Mouse (Mus musculus): ENCODE measurements around the gene Myod1.

The Myod1 gene

GRCm38 (mm10) chr7:46376172-46377007, at the start of gene Myod1:
Gene Myod1 (plus strand): TSS chr7:46376474.
- no peak for DNase-seq

GRCm38 (mm10) chr7:46327896-46328295, 48.4 kb upstream of the Myod1 start:
- no peak for DNase-seq

GRCm38 (mm10) chr7:46337397-46337796, 38.9 kb upstream of the Myod1 start:
- DNase-seq = no peak

GRCm38 (mm10) chr7:46339818-46340217, 36.5 kb upstream of the Myod1 start:
- no peak for DNase-seq

- DNase-seq = no peak
Measured at GRCm38 (mm10) chr7:46340295-46340694, 36.0 kb upstream of the Myod1 start.

- DNase-seq = no peak
Measured at GRCm38 (mm10) chr7:46341471-46341870, 34.8 kb upstream of the Myod1 start.

- DNase-seq = no peak
Measured at GRCm38 (mm10) chr7:46347692-46348091, 28.6 kb upstream of the Myod1 start.

GRCm38 (mm10) chr7:46348813-46349212, 27.5 kb upstream of the Myod1 start:
- no peak for DNase-seq

- DNase-seq = no peak
Measured at GRCm38 (mm10) chr7:46350119-46350702, 26.1 kb upstream of the Myod1 start.

GRCm38 (mm10) chr7:46352748-46353147, 23.5 kb upstream of the Myod1 start:
- no peak for DNase-seq

- no peak for DNase-seq
Measured at GRCm38 (mm10) chr7:46353216-46353615, 23.1 kb upstream of the Myod1 start.

GRCm38 (mm10) chr7:46353875-46354274, 22.4 kb upstream of the Myod1 start:
- no peak for DNase-seq

- DNase-seq = no peak
Measured at GRCm38 (mm10) chr7:46361776-46362175, 14.5 kb upstream of the Myod1 start.

- no peak for DNase-seq
Measured at GRCm38 (mm10) chr7:46364154-46364553, 12.1 kb upstream of the Myod1 start.

- DNase-seq = no peak
Measured at GRCm38 (mm10) chr7:46365810-46366209, 10.5 kb upstream of the Myod1 start.

- no peak for DNase-seq
Measured at GRCm38 (mm10) chr7:46371104-46371503, 5.2 kb upstream of the Myod1 start.

- no peak for DNase-seq
Measured at GRCm38 (mm10) chr7:46377008-46377346, 703 bp downstream of the Myod1 start.

- peak; percentile 45 for DNase-seq
Measured at GRCm38 (mm10) chr7:46378123-46378522, 1.8 kb downstream of the Myod1 start.

GRCm38 (mm10) chr7:46378983-46379382, 2.7 kb downstream of the Myod1 start:
- peak; percentile 43 for DNase-seq

GRCm38 (mm10) chr7:46380625-46381024, 4.4 kb downstream of the Myod1 start:
- DNase-seq = no peak

GRCm38 (mm10) chr7:46387430-46387829, 11.2 kb downstream of the Myod1 start:
- DNase-seq = no peak

- no peak for DNase-seq
Measured at GRCm38 (mm10) chr7:46389456-46390085, 13.3 kb downstream of the Myod1 start.

- no peak for DNase-seq
Measured at GRCm38 (mm10) chr7:46390226-46390625, 14.0 kb downstream of the Myod1 start.

GRCm38 (mm10) chr7:46391701-46392100, 15.4 kb downstream of the Myod1 start:
- DNase-seq = no peak
